Mouse (Mus musculus): ENCODE measurements around the gene Timp2. TPM values are rescaled to one million over a fixed set of nuclear protein-coding genes. Genes with fewer than 3 reads are reported as not detected.
"Not testable (repeated sequence)": the region's sequence is repeated elsewhere in the genome, so short reads cannot be mapped to it uniquely, and the experiment has no call there.

Timp2 gene
- total RNA-seq, 2 experiments from 2014 or later: 255 to 337 TPM

GRCm38 (mm10) chr11:118337491-118338168 is 17.9 kb downstream of the Timp2 start:
- DNase-seq (ENCODE audit: low spot score in 2 of 2): no peak

DNA sequence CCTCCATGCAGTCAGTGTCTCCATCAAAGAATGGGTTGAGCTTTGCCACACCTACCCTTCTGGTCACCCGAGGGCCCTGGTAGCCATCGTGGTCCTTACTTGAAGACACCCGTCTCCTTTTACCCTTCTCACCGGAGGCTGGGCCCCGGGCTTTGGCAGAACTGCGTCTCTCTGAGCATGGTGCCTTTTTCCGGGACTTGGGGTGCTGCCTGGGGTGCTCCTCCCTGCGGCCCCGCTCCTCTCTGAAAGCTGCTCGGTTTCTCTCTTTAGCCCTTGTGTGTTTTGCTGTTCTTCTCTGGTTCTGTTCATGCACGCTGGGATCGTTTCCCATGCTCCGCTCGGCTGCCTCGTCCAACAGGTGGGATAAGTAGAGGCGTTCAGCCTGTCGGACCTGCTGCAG is 22.1 kb downstream of the Timp2 start:
- no peak for DNase-seq (ENCODE audit: low spot score in 2 of 2)

DNA sequence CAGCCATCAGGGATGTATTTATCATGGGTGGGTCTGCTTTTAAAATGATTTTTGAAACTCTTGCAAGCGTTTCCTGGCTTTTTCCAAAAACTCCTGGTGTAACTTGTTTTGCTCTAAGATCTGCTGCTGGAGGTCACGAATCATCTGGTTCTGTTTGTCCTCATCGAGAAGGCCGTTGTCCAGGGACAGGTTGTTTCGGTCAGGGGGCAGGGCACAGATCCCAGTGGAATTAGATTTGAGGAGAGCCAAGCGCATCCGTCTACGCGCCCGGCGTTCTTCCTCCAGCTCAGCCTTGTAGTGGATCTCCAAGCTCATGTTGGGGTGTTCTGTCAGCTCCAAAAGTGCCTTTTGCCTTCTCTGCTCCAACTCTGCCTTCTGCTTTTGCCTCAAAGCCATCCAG is 23.2 kb downstream of the Timp2 start:
- DNase-seq (ENCODE audit: low spot score in 2 of 2): no peak

DNA sequence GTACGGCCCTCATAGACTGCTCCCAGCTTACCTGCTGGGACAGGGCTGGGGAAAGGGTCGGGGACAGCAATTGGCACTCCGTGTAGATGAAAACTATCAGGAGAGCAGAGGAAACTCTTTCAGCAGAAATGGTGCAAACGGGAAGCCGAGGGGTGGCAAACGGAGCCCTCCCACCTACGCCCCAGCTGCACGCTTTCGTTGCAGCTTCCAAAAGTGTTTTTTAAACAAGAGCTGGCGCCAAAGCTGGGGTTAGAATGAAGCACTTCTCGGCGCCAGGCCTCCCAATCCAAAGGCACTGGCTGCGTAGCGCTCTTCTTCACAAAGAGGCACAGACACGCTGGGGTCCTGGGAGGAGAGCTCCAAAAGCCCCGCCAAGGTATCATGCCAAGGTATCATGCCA is 24.8 kb downstream of the Timp2 start:
- peak in 1 of 2 experiments; percentile 40 for DNase-seq (ENCODE audit: low spot score in 2 of 2)

DNA sequence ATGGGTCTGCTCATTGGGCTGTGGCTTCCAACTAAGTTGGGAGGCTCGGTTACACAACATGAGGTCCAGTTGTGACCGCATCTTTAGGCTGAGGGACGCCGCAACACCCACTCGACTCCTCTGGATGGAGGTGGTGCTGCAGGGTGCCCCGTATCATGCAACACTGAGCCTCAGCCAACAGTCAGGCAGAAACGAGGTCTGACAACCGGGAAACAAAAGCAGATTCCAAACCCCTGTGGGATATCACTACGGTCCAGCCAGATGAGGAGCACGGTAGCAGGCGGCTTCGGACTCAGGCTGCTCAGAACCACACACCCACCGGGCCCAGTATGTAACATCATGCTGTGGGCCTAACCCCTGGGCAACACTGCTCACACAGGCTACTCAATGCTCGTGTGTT is 25.2 kb downstream of the Timp2 start:
- DNase-seq (ENCODE audit: low spot score in 2 of 2): no peak

DNA sequence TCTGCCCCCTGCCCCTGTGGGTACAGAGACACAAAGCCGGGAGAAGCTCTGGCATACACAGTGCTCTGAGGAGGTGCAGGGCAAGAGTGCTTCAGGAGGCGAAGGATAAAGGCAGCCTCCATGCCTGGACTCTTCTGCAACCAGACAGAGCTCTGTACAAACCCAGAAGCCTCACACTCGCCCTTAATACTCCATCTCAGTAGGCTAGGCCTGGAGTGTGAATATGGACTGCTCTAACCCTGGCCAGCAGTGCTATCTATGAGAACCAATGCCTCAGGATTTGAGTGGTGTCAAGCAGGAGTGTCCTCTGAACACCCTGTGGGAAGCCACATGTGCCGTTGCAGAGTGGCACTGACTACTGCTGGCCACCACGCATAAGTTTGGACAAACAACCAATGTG is 26.6 kb downstream of the Timp2 start:
- DNase-seq (ENCODE audit: low spot score in 2 of 2): no peak

DNA sequence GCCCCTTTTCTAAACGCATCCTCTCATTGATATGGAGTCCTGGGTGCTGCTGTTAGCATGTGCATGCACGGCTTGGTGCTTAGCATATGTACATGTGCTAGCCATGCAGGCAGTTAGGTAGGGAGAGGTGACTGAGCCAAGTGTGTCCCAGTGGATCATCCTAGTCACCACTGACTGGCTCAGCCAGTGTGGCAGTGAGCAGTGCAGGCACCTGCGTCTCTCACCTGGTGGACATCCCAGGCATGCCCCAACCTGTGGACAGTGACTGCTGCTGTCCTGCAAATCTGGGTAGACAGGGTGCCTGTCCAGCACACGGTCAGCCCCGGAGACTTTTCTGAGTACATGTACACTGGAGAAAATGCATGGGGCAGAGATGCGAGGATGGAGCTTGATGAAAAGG is 27.0 kb downstream of the Timp2 start:
- DNase-seq (ENCODE audit: low spot score in 2 of 2): no peak

- DNase-seq (ENCODE audit: low spot score in 2 of 2): peak; percentile 81 to 83
Observed at GRCm38 (mm10) chr11:118326991-118327971, 28.3 kb downstream of the Timp2 start.

DNA sequence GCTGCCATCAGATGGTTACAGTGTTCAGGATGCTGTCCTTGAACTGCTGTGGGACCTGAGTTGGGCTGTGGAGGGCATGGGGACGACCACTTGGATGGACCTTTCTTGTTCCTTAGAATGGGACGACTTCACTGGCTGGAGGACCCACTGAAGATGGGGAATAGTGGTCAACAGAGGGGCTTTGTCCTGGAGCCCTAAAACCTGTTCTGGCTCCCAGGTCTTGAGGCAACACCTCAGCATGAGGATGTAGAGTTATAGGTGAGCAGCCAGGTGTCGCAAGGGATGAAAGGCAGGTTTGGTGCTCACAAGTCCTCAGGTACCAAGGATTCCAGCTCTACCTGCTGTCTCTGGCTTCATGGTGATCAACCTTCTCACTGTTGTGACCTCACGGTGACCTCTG is 29.0 kb downstream of the Timp2 start:
- no peak for DNase-seq (ENCODE audit: low spot score in 2 of 2)

GRCm38 (mm10) chr11:118324541-118324940 is 31.0 kb downstream of the Timp2 start:
- no peak for DNase-seq (ENCODE audit: low spot score in 2 of 2)

GRCm38 (mm10) chr11:118323974-118324373 is 31.6 kb downstream of the Timp2 start:
- no peak for DNase-seq (ENCODE audit: low spot score in 2 of 2)

DNA sequence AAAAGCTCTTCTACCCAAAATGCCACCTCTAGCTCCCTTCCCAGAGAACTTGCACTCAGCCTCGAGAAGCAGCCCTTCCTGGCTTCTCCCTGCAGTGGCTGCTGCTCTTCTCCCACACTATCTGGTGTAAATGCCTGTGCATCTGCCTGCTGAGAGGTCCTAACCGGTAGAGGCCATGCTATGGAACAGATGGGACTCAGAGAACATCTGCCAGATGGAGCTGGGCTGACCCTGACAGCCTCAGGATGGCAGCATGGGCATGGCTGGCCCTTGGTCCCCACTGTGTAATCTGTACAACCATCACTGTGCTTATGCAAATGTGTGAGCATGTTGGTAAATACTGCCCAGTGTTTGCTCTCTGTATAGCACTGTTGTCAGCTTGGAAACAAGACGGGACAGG is 32.9 kb downstream of the Timp2 start:
- no peak for DNase-seq (ENCODE audit: low spot score in 2 of 2)

GRCm38 (mm10) chr11:118321971-118322370 is 33.6 kb downstream of the Timp2 start:
- DNase-seq (ENCODE audit: low spot score in 2 of 2): no peak

DNA sequence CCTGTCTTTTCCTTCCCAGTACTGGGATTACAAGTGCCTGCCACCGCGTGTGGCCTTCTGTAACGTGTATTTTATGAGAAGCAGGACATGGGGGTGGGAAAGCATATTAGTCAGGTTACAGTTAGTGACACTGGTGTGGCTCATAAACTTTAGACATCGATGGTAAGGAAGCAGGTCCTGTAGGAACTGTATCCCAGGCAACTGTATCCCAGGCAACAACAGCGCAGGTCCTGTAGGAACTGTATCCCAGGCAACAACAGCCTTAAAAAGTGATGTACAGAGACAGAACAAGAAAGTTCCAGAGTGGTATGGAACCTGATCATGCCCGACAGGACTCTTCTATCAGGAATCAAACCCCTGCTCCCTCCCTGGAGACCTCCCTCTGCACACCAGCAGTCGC is 34.0 kb downstream of the Timp2 start:
- DNase-seq (ENCODE audit: low spot score in 2 of 2): no peak

- DNase-seq (ENCODE audit: low spot score in 2 of 2): peak; percentile 51 to 61
Observed at GRCm38 (mm10) chr11:118318678-118319077, 36.9 kb downstream of the Timp2 start.

DNA sequence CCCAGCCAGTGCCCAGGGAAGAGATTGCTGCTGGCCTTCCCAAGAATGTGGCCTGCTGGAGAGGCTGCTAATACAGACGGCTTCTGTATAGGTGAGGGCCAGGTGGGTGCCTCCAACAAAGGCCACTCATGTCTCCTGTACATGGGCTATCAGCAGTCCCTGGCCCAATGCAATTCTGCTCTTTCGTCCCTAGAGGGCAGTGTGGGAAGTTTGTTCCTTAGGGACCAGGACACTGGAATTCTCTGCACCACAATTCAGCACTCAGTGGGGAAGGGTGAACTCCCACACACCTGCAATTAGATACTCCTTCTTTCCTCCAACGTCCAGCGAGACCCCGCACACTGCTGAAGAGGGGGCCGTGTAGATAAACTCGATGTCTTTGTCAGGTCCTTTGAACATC is 38.4 kb downstream of the Timp2 start:
- DNase-seq (ENCODE audit: low spot score in 2 of 2): peak; percentile 59 to 67

- DNase-seq (ENCODE audit: low spot score in 2 of 2): no peak
Observed at GRCm38 (mm10) chr11:118316231-118316806, 39.2 kb downstream of the Timp2 start.

DNA sequence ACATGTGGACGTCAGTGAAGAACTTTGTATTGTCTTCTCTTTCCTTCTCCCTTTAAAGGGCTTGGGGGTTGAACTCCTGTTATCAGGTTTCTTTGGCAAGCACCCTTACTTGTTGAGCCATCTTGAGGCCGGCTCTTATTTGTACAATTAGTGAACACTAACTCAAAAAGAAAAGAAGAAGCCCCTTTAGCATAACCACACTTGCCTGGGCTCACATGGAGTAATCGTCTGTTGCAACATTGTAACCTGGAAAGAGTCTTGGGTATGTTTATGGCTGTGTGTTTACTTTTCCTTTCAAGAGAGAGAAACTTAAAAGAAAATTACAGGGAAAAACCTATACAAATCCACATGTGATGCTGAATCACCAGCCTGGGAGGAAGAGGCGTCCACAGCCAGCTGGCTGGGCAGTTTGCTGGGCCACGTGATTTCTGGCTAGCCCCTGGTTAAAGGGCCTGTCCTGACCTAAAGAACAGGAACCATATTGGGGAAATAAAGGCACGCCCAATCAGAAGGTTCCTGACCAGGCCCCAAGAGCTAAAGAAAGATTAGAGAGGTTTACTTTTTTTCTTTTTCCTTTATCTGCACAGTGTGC is 43.3 kb downstream of the Timp2 start:
- no peak for DNase-seq (ENCODE audit: low spot score in 2 of 2)

- not testable (repeated sequence) for DNase-seq (ENCODE audit: low spot score in 2 of 2)
Observed at GRCm38 (mm10) chr11:118307962-118308361, 47.6 kb downstream of the Timp2 start.

DNA sequence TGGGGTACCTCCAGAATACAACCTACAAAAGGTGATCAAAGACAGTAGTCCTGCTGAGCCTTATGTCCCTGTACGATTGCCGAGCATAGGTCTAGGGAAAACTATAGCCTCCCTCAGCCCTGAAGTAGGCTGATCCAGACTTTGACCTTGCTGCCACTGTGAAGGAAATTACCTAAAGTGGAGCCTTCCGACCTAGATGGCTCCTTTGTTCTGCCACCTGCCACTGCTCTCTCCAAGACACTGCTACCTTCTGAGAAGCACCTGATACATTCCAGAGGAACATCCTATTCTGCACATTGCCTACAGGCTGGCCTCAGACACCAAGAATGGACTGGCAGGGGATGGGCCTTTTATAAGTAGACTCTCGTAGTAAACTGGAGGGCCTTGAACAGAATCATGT is 51.6 kb downstream of the Timp2 start:
- DNase-seq (ENCODE audit: low spot score in 2 of 2): not testable (repeated sequence)

- DNase-seq (ENCODE audit: low spot score in 2 of 2): no peak
Observed at GRCm38 (mm10) chr11:118298810-118299209, 56.7 kb downstream of the Timp2 start.

DNA sequence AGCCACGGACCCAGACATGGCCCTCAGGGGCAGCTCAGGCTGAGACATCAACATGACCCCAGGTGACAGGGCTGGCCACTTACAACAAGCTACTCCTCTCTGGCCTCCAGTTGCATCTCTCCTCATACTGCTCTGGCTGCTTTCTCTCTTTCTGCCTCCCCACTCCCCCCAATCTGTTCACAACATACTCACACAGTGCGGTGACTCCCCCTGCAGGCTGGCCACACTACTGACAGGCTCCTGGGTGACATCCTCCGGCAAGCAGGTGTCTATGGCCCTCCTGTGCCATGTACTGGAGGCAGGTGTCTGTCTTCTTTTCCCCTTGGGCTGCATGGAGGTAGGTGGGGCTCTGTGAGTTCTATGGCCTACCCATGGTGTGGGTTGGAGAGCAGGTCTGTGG is 57.6 kb downstream of the Timp2 start:
- no peak for DNase-seq (ENCODE audit: low spot score in 2 of 2)

Measured in layer of hippocampus, postnatal 10 days (tissue).